Mouse (Mus musculus) kidney, adult 18-20 months (tissue): ENCODE data around the gene Thsd7b.
"Not testable (repeated sequence)": the region's sequence is repeated elsewhere in the genome, so short reads cannot be mapped to it uniquely, and the experiment has no call there.

Experiments
- DNase-seq: peaks from one replicate; pipeline ENCODE4 v3.0.0; 2021

Gene Thsd7b

GRCm38 (mm10) chr1:129867714-129868113, 594.6 kb downstream of the Thsd7b start:
- DNase-seq, result no peak

- no peak for DNase-seq
These were observed 601.3 kb downstream of the Thsd7b start for GRCm38 (mm10) chr1:129874355-129874754.

- no peak for DNase-seq
These were observed 614.8 kb downstream of the Thsd7b start for GRCm38 (mm10) chr1:129887861-129888260.

GRCm38 (mm10) chr1:129898121-129898520, 625.0 kb downstream of the Thsd7b start:
- no peak for DNase-seq

GRCm38 (mm10) chr1:129915484-129915883, 642.4 kb downstream of the Thsd7b start:
- peak; percentile 3 for DNase-seq

- no peak for DNase-seq
These were observed 644.5 kb downstream of the Thsd7b start for GRCm38 (mm10) chr1:129917568-129917967.

GRCm38 (mm10) chr1:129919385-129919784, 646.3 kb downstream of the Thsd7b start:
- DNase-seq, result peak; percentile 3

- DNase-seq, result no peak
These were observed 657.9 kb downstream of the Thsd7b start for GRCm38 (mm10) chr1:129931003-129931402.

GRCm38 (mm10) chr1:129943116-129943515, 670.0 kb downstream of the Thsd7b start:
- peak; percentile 16 for DNase-seq

GRCm38 (mm10) chr1:129947026-129947425, 673.9 kb downstream of the Thsd7b start:
- no peak for DNase-seq

GRCm38 (mm10) chr1:129955478-129955877, 682.4 kb downstream of the Thsd7b start:
- DNase-seq, result no peak

- DNase-seq, result no peak
These were observed 683.5 kb downstream of the Thsd7b start for GRCm38 (mm10) chr1:129956625-129957024.

- not testable (repeated sequence) for DNase-seq
These were observed 686.2 kb downstream of the Thsd7b start for GRCm38 (mm10) chr1:129959352-129959751.

- no peak for DNase-seq
These were observed 690.1 kb downstream of the Thsd7b start for GRCm38 (mm10) chr1:129963166-129963565.

GRCm38 (mm10) chr1:129989247-129989646, 716.1 kb downstream of the Thsd7b start:
- DNase-seq, result not testable (repeated sequence)

- DNase-seq, result no peak
These were observed 717.7 kb downstream of the Thsd7b start for GRCm38 (mm10) chr1:129990821-129991220.

- no peak for DNase-seq
These were observed 781.9 kb downstream of the Thsd7b start for GRCm38 (mm10) chr1:130055012-130055411.

- DNase-seq, result no peak
These were observed 789.0 kb downstream of the Thsd7b start for GRCm38 (mm10) chr1:130062105-130062504.

- DNase-seq, result no peak
These were observed 793.3 kb downstream of the Thsd7b start for GRCm38 (mm10) chr1:130066193-130066959.

GRCm38 (mm10) chr1:130083788-130084187, 810.7 kb downstream of the Thsd7b start:
- DNase-seq, result no peak

GRCm38 (mm10) chr1:130085207-130085606, 812.1 kb downstream of the Thsd7b start:
- DNase-seq, result no peak

GRCm38 (mm10) chr1:130085910-130086309, 812.8 kb downstream of the Thsd7b start:
- no peak for DNase-seq

GRCm38 (mm10) chr1:130099227-130099626, 826.1 kb downstream of the Thsd7b start:
- DNase-seq, result no peak

- no peak for DNase-seq
These were observed 839.6 kb downstream of the Thsd7b start for GRCm38 (mm10) chr1:130112580-130113314.
